Mouse (Mus musculus) olfactory bulb, adult 2 months (tissue): ENCODE results near the gene Atg9b.

Experiments used
- CTCF ChIP-seq: fragments of 200-500 bp; IDR thresholded peaks from 2 replicates; pipeline ENCODE4 v1.5.1; 2012; ENCODE audit warnings: low read depth, mild to moderate bottlenecking, low read length, moderate library complexity; ENCODE audit not compliant: insufficient read depth
- POLR2A ChIP-seq: fragments of 200-500 bp; IDR thresholded peaks from 2 replicates; pipeline ENCODE4 v1.6.1; 2012; ENCODE audit warnings: mild to moderate bottlenecking, low read depth, low read length, moderate library complexity; ENCODE audit not compliant: insufficient read depth

DNA sequence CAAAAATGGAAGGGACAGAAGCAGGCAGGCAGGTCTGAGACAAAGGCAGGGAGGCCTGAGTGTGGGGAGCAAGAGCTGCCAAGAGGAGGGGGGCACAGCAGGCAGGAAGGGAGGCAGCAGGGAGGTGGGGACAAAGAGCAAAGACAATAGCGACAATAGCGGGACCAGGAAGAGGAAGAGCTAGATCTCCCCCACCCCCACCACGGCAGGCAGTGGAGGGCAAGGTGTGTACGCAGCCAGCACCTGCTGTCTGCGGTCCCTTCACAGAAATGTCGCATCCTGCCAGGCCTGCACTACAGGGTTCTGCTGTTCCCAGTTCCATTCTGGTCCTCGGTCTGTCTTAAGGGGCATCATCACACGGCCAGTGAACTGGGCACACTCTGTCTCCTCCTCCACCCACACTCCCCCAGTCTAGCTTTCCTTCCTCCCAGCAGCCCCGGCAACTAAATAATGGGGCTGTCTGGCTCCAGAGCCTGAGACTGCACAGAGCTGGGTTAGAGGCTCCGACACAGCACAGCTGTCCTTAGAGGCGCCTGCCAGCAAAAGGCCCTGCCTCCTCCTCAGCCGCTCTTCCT lies 47.4 kb downstream of the Atg9b start:
- no peak for TF ChIP-seq CTCF
- no peak for TF ChIP-seq POLR2A
